In genomic region chr1:79626140-79626539, GRCm38 (mm10) we compare ENCODE assay signal across 10 mouse cellular contexts. TPM values are rescaled to one million over a fixed set of nuclear protein-coding genes. Genes with fewer than 3 reads are reported as not detected.
A peak's percentile ranks its signal among the peaks of the same experiment; 100 is the strongest.
DNase-seq lines count a peak whose midpoint lies in the region.
"Had no signal": no experiment of that assay in that cellular context is flagged by ENCODE, and none has a peak within 500 bp of the region (broad histone marks: within the 10 kb centered on the region; RNA-seq: fewer than 3 reads in every experiment).

No protein-coding gene starts in this region.

- H3K27ac ChIP-seq in heart, embryonic 10.5 days: no peak overlapping the region
- H3K27ac ChIP-seq: midbrain, embryonic 13.5 days had no signal

- DNase-seq in heart, postnatal 4 days: peak; percentile 9
- no peak for DNase-seq in heart, embryonic 10.5 days (ENCODE audit: low spot score)
- DNase-seq in urinary bladder, postnatal 14 days (ENCODE audit: low spot score): peak; percentile 38
- DNase-seq in urinary bladder, postnatal 4 days (ENCODE audit: low spot score in 2 of 2): no peak
- DNase-seq in kidney, postnatal 14 days: peak; percentile 36
- peak; percentile 60 for DNase-seq in thymus, postnatal 4 days
- no peak for DNase-seq in right cerebral cortex, postnatal 36 days (ENCODE audit: low spot score in 2 of 2)
- DNase-seq in layer of hippocampus, adult 9-11 months: no peak

- no peaks in the 10 kb centered on the region for H3K4me1 ChIP-seq in heart, embryonic 10.5 days
- H3K4me1 ChIP-seq: heart, embryonic 12.5 days; midbrain, embryonic 13.5 days had no signal

- no peaks in the 10 kb centered on the region for H3K27me3 ChIP-seq in heart, embryonic 10.5 days (ENCODE audit: insufficient read depth, poor library complexity, severe bottlenecking)
- H3K27me3 ChIP-seq: heart, embryonic 12.5 days; midbrain, embryonic 13.5 days had no signal

- 55% methylated on average over 4 of the region's 4 CpGs for WGBS in heart, embryonic 10.5 days

- H3K36me3 ChIP-seq in heart, embryonic 10.5 days: no peaks in the 10 kb centered on the region
- H3K36me3 ChIP-seq: heart, embryonic 12.5 days; midbrain, embryonic 13.5 days had no signal

- H3K4me3 ChIP-seq in heart, embryonic 10.5 days: no peak overlapping the region
- H3K4me3 ChIP-seq: heart, embryonic 12.5 days; midbrain, embryonic 13.5 days had no signal

- no peaks in the 10 kb centered on the region for H3K9me3 ChIP-seq in heart, embryonic 10.5 days
- H3K9me3 ChIP-seq: heart, embryonic 12.5 days; midbrain, embryonic 13.5 days had no signal

RNA-seq across cellular contexts. Expression of gene Ap1s3, which starts 45.6 kb away (rescaled TPM):
- 1 to 10 TPM; 2.4 to 3.2 TPM for total RNA-seq in heart, postnatal 4 days (2021)
- 0.21 and 0.28 TPM in 2 replicates for polyA plus RNA-seq in heart, embryonic 10.5 days (2016; fragmentation: Nextera tagmentation; extraction: Ambion mirVana)

Comparison
In these comparisons a context has a peak if more than half of its experiments do, and no peak if none do; other contexts are left out.
1. DNase-seq: peak in heart, postnatal 4 days (single experiment), urinary bladder, postnatal 14 days (single experiment), kidney, postnatal 14 days (single experiment) and thymus, postnatal 4 days (single experiment); none in heart, embryonic 10.5 days (single experiment), urinary bladder, postnatal 4 days (0 of 2), right cerebral cortex, postnatal 36 days (0 of 2) and layer of hippocampus, adult 9-11 months (single experiment).